Mouse (Mus musculus) heart, postnatal 0 days (tissue): ENCODE measurements at regions not wholly inside any gene's neighbourhood (a gene's known extent, or its start where the extent isn't known, plus 50 kb on each side); places are given as distances from the start of the nearest gene placed in this dataset.

Experiments
- CTCF ChIP-seq: IDR thresholded peaks from 2 replicates; pipeline ENCODE4 v1.5.1; 2016; ENCODE audit warnings: antibody characterized with exemption, control low read depth, low read depth
- EP300 ChIP-seq: IDR thresholded peaks from 2 replicates; pipeline ENCODE4 v1.6.1; 2016; ENCODE audit warnings: antibody characterized with exemption, low read depth

DNA sequence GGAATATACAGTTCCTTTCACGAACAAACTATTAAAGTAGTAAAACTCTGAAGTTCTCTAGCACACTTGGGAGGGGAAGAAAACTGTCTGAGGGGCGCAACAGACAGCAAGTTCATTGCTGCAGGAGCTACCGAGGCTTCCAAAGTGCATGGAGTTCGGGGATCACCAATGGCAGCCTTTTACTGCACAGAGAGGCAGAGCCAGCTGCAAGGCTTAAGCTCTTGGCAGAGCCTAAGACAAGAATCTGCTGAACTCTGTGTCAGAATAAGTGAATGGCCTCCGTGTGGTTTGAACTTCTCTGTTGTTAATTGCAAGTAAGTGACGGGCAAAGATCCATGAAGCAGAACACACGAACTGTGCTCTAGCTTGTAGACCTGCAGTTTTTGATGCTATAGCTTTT, 656.2 kb downstream of the Slc16a7 start:
- TF ChIP-seq CTCF (no peak), EP300 (no peak)
